Mouse (Mus musculus): ENCODE data around the gene Plekhg1. TPM values are rescaled to one million over a fixed set of nuclear protein-coding genes. Genes with fewer than 3 reads are reported as not detected.

Plekhg1 gene
- total and polyA plus RNA-seq, 2 experiments from 2014 or later, result 4.1 to 14.3 TPM

DNA sequence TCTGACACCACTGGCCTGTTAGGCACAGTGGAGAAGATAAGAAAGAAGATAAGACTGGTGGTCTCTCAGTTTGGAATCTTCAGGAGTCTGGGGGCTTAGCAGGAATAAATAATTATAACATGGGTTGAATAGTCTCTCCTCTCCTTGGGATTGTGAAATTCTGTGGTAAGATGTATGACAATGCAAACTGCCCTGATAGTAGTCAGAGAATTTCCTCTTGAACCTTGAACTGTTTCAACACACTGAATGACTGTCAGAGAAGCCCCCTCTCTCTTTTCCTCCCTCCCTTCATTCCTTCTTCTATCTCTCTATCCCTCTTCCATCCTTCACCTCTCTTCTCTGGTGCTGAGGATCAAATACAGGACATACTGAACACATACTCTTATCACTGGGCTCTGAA is 196.7 kb downstream of the Plekhg1 start:
- Histone ChIP-seq H3K4me2 (ENCODE audit: low read depth, low read length) (no peak overlapping the region), H3K27ac (ENCODE audit: low read depth) (no peak overlapping the region), H3K9ac (replicated peaks; ENCODE audit: low read depth, low read length) (no peak overlapping the region), H3K9me3 (replicated peaks; ENCODE audit: control insufficient read depth, low read length) (no peaks in the 10 kb centered on the region), H3K36me3 (replicated peaks; ENCODE audit: control insufficient read depth, insufficient read depth, low read length) (peaks cover 12% of the 10 kb centered on the region), H3K4me3 (ENCODE audit: low read depth, low read length) (no peak overlapping the region), H3K27me3 (ENCODE audit: control insufficient read depth, insufficient read depth, low read length) (no peaks in the 10 kb centered on the region), H3K4me1 (ENCODE audit: control insufficient read depth, insufficient read depth) (no peaks in the 10 kb centered on the region)
- ATAC-seq (ENCODE audit: insufficient read depth, low read depth) (no peak), DNase-seq (ENCODE audit: low spot score) (no peak)
- TF ChIP-seq CTCF (IDR thresholded peaks at IDR 0.05; ENCODE audit: low read depth) (no peak), EP300 (IDR thresholded peaks at IDR 0.05; ENCODE audit: low read depth) (no peak)

DNA sequence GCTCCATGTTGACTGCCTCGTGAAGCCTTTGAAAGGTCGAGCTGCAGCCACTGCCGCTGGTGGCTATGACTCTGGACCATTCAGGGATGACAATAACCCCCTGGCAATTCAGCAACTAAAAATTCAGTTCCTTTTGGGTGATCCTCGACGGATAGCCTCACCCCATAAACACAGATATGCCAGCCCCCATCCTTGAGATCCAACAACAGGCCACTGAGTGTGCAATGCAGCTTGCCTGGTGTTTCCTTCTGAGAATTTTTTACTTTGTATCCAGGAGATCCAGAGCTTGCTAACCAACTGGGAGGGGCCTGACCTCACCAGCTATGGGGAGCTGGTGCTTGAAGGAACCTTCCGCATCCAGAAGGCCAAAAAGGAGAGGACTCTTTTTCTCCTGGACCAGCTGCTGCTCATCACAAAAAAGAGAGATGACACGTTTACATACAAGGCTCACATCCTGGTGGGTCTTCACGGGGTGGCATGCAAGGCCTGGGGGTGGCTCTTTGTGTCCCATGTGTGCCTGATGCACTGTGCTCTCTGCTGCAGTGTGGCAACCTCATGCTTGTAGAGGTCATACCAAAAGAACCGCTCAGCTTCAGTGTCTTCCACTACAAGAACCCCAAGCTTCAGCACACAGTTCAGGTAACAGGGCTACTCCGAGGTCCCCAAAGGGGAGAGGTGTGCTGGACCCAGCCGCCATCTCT is 199.9 kb downstream of the Plekhg1 start:
- TF ChIP-seq EP300 (IDR thresholded peaks at IDR 0.05; ENCODE audit: low read depth), result no peak
- TF ChIP-seq CTCF (IDR thresholded peaks at IDR 0.05; ENCODE audit: low read depth), result no peak
- Histone ChIP-seq H3K9ac (replicated peaks; ENCODE audit: low read depth, low read length) (no peak overlapping the region), H3K4me2 (ENCODE audit: low read depth, low read length) (no peak overlapping the region), H3K27ac (ENCODE audit: low read depth) (peak overlapping the region; percentile 8; the same call in 1 of the 2 replicates), H3K4me3 (ENCODE audit: low read depth, low read length) (no peak overlapping the region), H3K9me3 (replicated peaks; ENCODE audit: control insufficient read depth, low read length) (no peaks in the 10 kb centered on the region), H3K27me3 (ENCODE audit: control insufficient read depth, insufficient read depth, low read length) (no peaks in the 10 kb centered on the region), H3K4me1 (ENCODE audit: control insufficient read depth, insufficient read depth) (no peaks in the 10 kb centered on the region), H3K36me3 (replicated peaks; ENCODE audit: control insufficient read depth, insufficient read depth, low read length) (peaks cover 12% of the 10 kb centered on the region)
- ATAC-seq (ENCODE audit: insufficient read depth, low read depth) (no peak), DNase-seq (ENCODE audit: low spot score) (no peak)
- WGBS, result 88% methylated on average over 11 of the region's 11 CpGs

GRCm38 (mm10) chr10:3940596-3940975 is 200.4 kb downstream of the Plekhg1 start:
- peaks cover 12% of the 10 kb centered on the region for H3K36me3 ChIP-seq (replicated peaks; ENCODE audit: control insufficient read depth, insufficient read depth, low read length)
- peak overlapping the region; percentile 8; the same call in 1 of the 2 replicates for H3K27ac ChIP-seq (ENCODE audit: low read depth)
- no peak overlapping the region for H3K9ac ChIP-seq (replicated peaks; ENCODE audit: low read depth, low read length)
- DNase-seq (ENCODE audit: low spot score) (no peak), ATAC-seq (ENCODE audit: insufficient read depth, low read depth) (no peak)
- no peaks in the 10 kb centered on the region for H3K4me1 ChIP-seq (ENCODE audit: control insufficient read depth, insufficient read depth)
- TF ChIP-seq EP300 (IDR thresholded peaks at IDR 0.05; ENCODE audit: low read depth) (no peak), CTCF (IDR thresholded peaks at IDR 0.05; ENCODE audit: low read depth) (no peak)
- no peak overlapping the region for H3K4me2 ChIP-seq (ENCODE audit: low read depth, low read length)
- 89% methylated on average over 6 of the region's 6 CpGs for WGBS
- H3K9me3 ChIP-seq (replicated peaks; ENCODE audit: control insufficient read depth, low read length), result no peaks in the 10 kb centered on the region
- no peak overlapping the region for H3K4me3 ChIP-seq (ENCODE audit: low read depth, low read length)
- H3K27me3 ChIP-seq (ENCODE audit: control insufficient read depth, insufficient read depth, low read length), result no peaks in the 10 kb centered on the region

GRCm38 (mm10) chr10:3941054-3941757 is 201.0 kb downstream of the Plekhg1 start:
- DNase-seq (ENCODE audit: low spot score) (peak; percentile 27), ATAC-seq (ENCODE audit: insufficient read depth, low read depth) (peak; percentile 47)
- 38% methylated on average over 11 of the region's 11 CpGs for WGBS
- H3K9me3 ChIP-seq (replicated peaks; ENCODE audit: control insufficient read depth, low read length), result no peaks in the 10 kb centered on the region
- H3K4me3 ChIP-seq (ENCODE audit: low read depth, low read length), result no peak overlapping the region
- no peak overlapping the region for H3K4me2 ChIP-seq (ENCODE audit: low read depth, low read length)
- TF ChIP-seq EP300 (IDR thresholded peaks at IDR 0.05; ENCODE audit: low read depth), result no peak
- TF ChIP-seq CTCF (IDR thresholded peaks at IDR 0.05; ENCODE audit: low read depth), result no peak
- H3K9ac ChIP-seq (replicated peaks; ENCODE audit: low read depth, low read length), result no peak overlapping the region
- H3K27me3 ChIP-seq (ENCODE audit: control insufficient read depth, insufficient read depth, low read length), result no peaks in the 10 kb centered on the region
- 0 out of 2 replicates have a peak overlapping the region, but pooled peaks have one; percentile 8 for H3K27ac ChIP-seq (ENCODE audit: low read depth)
- peaks cover 12% of the 10 kb centered on the region for H3K36me3 ChIP-seq (replicated peaks; ENCODE audit: control insufficient read depth, insufficient read depth, low read length)
- no peaks in the 10 kb centered on the region for H3K4me1 ChIP-seq (ENCODE audit: control insufficient read depth, insufficient read depth)

DNA sequence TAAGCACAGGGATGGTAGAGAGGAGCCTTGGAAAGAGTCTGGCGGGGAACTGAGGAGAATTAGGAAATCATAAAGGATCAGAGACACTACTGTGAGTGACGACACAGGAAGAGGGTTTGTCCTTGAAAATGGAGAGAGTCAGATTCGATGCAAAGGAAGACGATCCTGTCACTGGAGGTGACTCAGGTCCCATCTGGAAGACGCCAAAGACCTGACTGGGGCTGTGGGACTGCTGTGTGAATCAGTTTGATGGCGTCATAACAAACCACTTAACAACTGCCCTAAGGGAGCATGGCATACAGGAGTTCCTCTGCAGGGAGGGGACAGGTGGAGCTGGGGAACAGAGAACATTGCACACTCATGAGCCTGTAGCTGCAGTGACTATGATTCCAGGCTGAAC is 202.1 kb downstream of the Plekhg1 start:
- DNase-seq (ENCODE audit: low spot score) (no peak), ATAC-seq (ENCODE audit: insufficient read depth, low read depth) (no peak)
- Histone ChIP-seq H3K4me3 (ENCODE audit: low read depth, low read length) (no peak overlapping the region), H3K9me3 (replicated peaks; ENCODE audit: control insufficient read depth, low read length) (no peaks in the 10 kb centered on the region), H3K9ac (replicated peaks; ENCODE audit: low read depth, low read length) (no peak overlapping the region), H3K27ac (ENCODE audit: low read depth) (no peak overlapping the region), H3K4me2 (ENCODE audit: low read depth, low read length) (no peak overlapping the region), H3K4me1 (ENCODE audit: control insufficient read depth, insufficient read depth) (no peaks in the 10 kb centered on the region), H3K36me3 (replicated peaks; ENCODE audit: control insufficient read depth, insufficient read depth, low read length) (peaks cover 12% of the 10 kb centered on the region), H3K27me3 (ENCODE audit: control insufficient read depth, insufficient read depth, low read length) (no peaks in the 10 kb centered on the region)
- no peak for TF ChIP-seq CTCF (IDR thresholded peaks at IDR 0.05; ENCODE audit: low read depth)
- no peak for TF ChIP-seq EP300 (IDR thresholded peaks at IDR 0.05; ENCODE audit: low read depth)
- WGBS, result 52% methylated on average over 6 of the region's 6 CpGs
